Mouse (Mus musculus) lung, adult 2 months (tissue): ENCODE measurements around the gene B130006D01Rik.

Experiments used
- CTCF ChIP-seq: fragments of 200-500 bp; IDR thresholded peaks from 2 replicates; pipeline ENCODE4 v1.5.1; 2011; ENCODE audit warnings: mild to moderate bottlenecking, low read length, control low read depth; ENCODE audit not compliant: insufficient read depth
- POLR2A ChIP-seq: fragments of 200-500 bp; IDR thresholded peaks from 2 replicates; pipeline ENCODE4 v1.6.1; 2011; ENCODE audit warnings: low read depth, mild to moderate bottlenecking, control low read depth, low read length, borderline replicate concordance; ENCODE audit errors: extremely low read depth

DNA sequence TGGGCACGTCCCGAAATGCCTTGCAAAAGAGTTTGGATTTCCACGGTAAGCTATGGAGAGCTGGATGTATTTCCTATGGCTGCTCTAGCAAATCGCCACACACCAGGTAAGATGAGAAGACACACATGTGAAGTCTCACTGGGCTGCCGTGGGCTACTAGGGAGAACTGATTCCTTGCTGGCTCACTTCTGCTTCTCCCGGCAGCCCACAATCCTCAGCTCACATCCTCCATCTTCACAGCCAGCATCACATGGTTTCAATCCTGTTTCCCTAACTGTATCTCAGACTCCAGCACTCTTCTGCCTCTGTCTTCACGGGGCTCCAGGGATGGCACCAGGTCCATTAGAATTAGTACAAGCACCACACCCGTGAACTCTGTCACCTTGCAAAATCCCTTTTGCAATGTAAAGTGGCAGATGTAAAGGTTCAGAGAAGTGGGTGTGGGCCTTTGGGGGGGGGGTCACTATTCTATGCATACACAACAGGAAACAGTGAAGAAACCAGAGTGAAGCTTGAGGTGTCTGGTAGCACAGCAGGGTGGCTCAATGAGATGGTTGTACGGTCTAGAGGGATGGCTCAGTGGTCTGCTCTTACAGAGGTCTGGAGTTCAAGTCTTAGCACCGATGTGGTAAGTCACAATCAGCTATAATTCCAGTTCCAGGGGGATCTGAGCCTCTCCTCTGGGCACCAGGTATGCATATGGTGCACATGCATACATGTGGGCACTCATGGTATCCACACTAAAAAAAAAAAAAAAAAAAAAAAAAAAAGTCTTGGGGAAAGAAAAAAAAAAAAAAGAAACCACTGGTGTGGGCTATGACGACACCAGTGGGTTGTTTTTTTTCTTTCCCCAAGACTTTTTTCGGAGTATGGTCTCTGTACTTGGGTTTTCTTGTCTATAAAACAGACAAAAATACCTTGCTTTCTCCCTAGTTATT is 19.1 kb upstream of the B130006D01Rik start:
- no peak for TF ChIP-seq POLR2A
- TF ChIP-seq CTCF, result no peak
